Mouse (Mus musculus) right cerebral cortex, postnatal 14 days (tissue): ENCODE data around the gene Slc22a3.
A peak's percentile ranks its signal among the peaks of the same experiment; 100 is the strongest.

Experiments used
- DNase-seq: peaks from one replicate; pipeline ENCODE4 v3.0.0; 2022

Gene Slc22a3

DNA sequence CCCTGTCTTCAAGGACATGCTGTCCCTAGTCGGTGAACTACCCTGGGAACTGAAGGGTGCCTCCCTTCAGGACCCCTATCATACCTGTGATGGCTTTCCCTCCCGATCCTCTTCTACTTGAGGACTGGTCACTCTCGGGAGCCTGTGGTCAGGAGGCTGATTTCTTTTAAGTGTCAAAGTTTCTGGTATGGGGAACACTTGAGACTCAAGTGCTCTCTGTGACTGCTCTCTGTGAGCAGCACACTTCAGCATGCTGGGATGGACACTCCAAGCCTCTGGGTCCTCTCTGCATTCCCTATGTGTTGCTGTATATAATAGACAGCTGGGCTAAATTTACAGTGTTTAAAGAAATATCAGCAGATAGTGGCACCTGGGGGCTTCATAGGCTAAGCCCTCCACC, 39.9 kb downstream of the Slc22a3 start:
- DNase-seq, result no peak

DNA sequence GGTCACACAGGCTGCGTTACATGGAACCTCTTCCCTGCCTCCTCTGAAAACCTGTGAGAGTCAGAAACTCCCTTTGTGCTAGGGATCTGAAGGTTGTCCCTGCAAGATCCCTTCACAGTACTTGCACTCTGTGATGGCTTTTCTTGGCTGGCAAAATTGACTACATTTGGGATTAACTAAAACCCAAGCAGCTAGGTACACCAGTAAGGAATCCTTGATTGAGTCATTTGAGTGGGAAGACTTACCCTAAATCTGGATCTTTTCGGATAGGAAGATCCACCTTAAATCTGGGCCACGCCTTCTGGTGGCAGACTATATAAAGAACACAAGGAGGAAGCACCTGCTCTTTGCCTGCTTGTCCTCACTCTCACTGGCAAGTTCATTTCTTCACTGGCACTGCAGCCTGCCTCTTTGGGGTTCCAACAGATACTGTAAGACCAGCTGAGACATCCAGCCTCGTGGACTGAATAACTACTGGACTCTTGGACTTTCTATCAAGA, 41.0 kb downstream of the Slc22a3 start:
- DNase-seq, result no peak

- DNase-seq, result no peak
Observed at GRCm38 (mm10) chr17:12461168-12461567, 46.3 kb downstream of the Slc22a3 start.

DNA sequence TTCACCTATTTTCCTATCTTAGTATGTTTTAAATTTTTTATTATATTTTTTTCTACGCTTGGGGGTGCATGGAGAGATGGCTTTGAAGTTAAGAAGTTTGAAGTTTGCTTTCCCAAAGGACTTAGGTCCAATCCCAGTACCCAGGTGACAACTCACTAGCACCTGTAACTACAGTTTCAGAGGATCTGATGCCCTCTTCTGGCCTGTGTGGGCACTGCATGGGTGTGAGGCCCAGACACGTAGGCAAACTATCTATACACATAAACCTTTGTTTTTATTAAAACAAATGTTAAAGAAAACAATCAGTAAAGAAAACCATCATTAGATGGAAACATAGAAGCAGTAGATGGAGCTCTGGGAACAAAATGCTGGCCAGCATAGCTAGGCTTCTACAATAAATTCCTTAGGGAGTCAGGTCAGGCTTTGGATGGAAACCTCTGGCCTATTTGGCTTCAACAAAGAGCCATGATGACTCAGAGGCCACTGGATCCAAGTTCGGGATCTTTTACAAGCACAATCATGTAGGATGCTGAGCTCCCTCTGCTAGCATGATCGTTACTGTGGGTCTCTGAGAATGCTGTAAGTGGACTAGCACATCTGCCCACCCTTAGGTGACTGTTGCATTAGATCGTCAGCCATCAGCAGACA, 52.2 kb downstream of the Slc22a3 start:
- peak; percentile 38 for DNase-seq

DNA sequence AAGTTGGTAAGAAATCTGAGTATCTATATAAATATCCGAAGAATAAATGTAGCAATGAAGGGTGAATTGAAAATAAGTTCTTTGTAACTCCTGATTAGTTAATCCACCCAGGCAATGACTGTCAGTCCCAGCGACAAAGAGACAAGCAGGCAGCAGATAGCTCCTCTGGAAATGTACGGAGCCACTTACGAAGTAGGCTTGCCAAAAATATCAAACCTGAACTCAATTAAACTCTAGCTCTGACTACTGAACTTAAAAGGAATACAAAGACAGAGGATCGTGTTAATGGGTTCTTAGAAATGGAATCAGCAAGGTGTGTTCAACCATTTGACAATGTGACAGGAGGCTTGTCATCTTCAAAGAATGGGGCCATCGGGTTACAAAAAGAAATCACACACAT, 53.8 kb downstream of the Slc22a3 start:
- no peak for DNase-seq

DNA sequence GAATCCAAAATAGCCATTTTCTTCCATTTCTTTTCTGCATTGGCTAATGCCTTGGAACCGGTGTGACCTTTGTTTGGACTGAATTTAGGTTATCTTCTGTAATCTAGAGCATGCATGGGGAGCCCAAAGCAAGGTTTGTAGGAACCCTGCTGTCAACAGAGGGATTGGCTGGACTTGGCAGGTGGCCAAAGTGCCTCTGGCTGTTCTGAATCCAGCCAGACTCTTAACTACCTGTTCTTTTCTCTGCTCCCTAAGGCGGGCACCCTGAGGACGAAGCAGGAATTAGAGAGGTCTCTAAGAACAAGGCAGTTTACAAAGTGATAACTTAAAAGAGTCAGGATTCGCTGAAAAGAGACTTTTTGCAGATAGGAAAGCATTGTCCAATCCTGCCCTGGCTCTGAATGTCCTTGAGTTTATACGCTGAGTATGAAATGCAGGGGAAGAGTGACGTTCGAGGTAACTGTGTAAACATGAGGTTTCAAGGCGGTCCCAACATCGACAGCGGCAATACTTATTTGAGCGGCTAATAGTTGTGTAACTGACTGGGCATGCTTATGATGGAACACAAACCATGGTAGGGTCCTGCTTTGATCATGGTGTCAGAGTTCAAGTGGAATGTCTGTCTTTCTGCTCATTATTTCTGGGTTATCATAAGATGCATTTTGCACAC, 54.5 kb downstream of the Slc22a3 start:
- DNase-seq, result no peak

DNA sequence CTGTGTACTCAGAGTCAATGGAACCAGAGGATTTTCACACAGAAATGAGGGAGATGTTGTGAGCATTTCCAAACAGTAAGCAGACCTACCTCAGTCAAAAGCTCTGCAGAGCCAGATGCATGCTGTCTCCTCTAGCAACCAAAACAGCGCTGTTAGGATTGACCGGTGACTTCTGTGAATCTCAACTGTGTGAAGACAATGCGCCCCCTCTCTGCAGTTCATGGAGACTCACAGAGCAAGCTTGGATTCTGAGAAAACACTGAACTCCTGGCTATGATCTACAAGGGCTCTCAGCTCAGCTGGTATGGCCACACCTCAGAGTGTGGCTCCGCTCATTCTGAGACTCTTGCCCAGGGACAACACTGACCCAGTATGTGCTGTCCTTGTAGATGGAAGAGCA, 56.3 kb downstream of the Slc22a3 start:
- DNase-seq, result no peak

- DNase-seq, result no peak
Observed at GRCm38 (mm10) chr17:12444561-12444960, 62.9 kb downstream of the Slc22a3 start.

- no peak for DNase-seq
Observed at GRCm38 (mm10) chr17:12437771-12438170, 69.7 kb downstream of the Slc22a3 start.

DNA sequence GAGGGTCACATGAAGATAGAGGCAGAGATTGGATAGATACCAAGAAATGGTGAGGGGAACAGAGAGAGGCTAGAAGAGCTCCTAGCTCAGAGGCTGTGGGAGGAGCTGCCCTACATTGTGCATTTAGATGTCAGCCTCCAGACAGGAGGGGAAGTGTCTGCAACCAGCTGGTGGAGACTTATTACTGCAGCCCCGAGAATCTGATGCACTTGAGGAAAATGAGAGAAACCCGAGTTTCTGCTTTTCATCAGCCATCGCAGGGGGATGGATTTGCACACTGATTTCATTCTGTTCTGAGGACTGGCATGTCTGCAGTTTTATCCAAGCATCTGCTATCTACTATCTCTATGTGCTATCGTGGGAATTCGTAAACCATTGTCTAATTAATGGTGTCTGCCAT, 75.8 kb downstream of the Slc22a3 start:
- no peak for DNase-seq

- no peak for DNase-seq
Observed at GRCm38 (mm10) chr17:12428369-12428768, 79.1 kb downstream of the Slc22a3 start.

- no peak for DNase-seq
Observed at GRCm38 (mm10) chr17:12427156-12427555, 80.3 kb downstream of the Slc22a3 start.

DNA sequence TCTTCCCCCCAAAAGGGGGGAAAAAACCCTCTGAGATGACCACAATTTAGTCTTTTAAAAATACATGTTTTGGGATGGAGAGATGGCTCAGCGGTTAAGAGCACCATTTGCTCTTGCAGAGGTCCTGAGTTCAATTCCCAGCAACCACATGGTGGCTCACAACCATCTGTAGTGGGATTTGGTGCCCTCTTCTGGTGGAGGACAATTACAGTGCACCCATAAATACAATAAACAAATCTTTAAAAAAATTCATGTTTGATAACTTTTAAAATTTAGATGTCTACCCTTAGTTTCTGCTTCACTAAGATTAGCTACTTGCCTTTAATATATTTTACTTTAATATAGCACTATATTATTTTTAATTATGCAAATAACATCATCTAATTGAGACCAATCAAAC, 85.4 kb downstream of the Slc22a3 start:
- DNase-seq, result no peak

DNA sequence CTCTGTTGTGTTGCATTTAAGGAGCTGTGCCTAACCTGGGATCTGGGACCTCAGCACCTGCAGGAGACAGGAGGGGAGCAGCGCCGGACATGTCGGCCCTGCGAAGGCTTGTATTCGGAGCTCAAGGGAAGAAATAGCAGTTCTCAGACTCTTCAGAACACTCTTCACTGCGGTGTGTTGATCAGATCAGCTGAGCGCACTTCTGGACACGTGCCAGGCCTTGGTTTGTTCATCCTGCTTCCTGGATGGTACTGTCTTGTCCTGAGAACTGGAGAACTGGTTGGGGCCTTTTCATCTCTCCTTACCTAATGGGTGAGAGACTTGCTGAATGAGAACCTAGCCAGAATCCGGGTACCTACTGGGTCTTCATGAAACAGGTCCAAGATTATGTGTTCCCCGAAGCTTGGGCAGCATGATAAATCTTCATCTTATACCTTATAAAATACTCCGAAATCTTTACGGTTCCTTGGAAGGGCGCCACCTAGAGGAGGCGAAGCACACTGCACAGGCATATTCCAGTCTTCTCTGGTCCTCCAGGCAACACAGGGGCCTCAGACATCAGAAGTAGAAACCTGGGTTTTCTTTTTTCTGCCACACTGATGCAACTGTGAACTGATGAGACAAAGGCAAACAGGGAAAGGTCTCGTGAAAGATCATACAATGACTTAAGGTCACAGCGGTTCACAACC, 86.5 kb downstream of the Slc22a3 start:
- DNase-seq, result peak; percentile 53

DNA sequence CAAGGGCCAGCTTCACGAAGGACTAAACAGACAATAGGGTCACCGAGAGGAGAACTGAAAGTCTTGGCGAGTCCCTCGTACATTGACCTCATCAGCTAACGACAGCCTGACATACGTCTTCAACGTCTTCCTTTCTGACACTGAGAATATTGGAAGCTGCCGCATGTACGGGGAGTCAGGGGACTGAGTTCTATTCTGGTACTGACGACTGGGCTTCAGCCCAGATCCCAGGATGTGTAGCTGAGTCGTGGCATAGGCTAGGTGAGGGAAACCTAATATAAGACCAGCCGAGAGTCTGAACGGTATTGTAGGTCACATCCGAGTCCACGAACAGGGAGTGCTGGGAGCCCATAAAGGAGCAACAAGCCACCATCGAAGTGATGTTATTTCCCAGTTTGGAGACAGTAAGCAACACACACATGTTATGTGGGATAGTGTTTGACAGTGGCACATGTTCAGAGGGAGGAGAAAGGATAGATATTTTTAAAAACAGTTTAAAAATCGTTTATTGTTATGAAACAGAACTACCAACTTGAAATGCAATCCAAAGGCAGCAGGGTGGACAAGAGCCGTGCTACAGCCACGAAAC, 87.9 kb downstream of the Slc22a3 start:
- DNase-seq, result no peak

DNA sequence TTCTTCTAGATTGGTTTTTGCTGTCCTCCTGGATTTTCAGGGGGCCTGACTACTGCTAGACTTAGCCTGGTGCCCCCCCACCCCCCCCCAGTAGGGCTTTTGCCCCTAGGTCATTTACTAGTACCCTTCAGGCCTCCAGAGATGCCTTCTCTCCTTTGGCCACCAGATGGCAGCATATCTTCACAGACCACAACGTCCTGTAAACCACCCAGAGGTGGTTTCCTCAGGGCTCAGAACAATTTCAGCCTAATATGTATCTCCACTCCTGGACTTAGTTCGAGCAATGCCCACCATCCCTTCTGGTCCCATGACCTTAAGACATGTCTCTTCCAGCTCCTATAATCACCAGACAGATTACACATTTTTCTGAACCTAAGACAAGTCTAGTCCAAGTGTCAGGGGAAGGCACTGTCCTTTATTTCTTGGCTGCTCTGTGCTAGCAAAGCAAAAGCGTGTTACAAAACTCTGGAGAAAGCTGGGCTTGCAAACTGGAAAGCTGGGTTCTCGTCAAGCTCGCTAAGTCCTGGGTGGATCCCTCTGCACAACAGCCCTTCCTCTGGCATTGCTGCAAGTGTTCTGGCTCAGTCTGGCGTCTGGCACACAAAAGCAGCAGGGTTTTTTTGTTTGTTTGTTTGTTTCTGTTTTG, 91.1 kb downstream of the Slc22a3 start:
- peak; percentile 82 for DNase-seq

DNA sequence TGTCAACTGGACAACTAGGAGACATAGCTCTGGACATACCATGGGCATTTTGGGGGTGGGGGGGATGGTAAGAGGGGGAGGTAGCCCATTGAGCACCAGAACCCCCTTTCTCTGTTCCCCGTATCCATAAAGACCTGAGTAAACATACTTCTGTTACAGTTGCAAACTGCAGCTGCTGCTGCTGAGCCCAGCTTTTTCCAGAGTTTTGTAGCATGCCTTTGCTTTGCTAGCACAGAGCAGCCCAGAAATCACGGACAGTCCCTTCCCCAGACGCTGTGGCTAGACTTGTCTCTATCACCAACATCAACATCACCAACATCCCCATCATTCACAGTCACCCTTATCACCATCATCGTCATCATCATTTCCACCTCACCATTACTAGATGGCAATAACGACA, 91.8 kb downstream of the Slc22a3 start:
- no peak for DNase-seq

GRCm38 (mm10) chr17:12415031-12415735, 92.3 kb downstream of the Slc22a3 start:
- DNase-seq, result no peak

GRCm38 (mm10) chr17:12412891-12413237, 94.6 kb downstream of the Slc22a3 start:
- DNase-seq, result no peak

DNA sequence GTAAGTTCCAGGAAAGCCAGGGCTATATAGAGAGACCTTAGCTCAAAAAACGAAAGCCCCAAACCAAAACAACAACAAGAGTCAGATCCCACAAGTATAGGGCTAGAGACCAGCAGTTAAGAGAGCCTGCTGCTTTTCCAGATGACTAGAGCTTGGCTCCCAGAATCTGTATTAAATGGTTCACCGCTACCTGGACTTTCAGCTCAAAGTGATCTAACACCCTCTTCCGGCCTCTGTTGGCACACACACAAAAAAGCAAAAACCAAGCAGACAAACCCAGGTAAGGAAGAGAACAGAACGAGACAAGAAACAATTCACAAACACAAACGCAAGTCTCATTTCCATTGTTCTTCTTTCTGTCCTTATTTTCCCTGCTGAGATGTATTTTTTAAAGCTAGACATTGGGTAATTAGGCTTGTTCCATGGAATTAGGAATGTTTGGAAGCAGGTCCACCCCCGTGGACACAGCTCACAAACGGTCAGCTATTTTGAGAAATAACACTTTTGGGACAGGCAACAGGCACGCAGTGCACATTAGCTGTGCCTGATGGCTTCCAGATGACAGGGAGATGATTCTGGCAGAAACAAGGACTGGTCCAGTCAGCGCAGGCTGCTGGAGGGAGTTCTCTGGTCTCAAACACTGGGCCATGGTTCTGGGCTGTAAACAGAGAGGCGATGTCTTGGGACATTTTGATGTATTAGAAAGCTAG, 95.2 kb downstream of the Slc22a3 start:
- no peak for DNase-seq

DNA sequence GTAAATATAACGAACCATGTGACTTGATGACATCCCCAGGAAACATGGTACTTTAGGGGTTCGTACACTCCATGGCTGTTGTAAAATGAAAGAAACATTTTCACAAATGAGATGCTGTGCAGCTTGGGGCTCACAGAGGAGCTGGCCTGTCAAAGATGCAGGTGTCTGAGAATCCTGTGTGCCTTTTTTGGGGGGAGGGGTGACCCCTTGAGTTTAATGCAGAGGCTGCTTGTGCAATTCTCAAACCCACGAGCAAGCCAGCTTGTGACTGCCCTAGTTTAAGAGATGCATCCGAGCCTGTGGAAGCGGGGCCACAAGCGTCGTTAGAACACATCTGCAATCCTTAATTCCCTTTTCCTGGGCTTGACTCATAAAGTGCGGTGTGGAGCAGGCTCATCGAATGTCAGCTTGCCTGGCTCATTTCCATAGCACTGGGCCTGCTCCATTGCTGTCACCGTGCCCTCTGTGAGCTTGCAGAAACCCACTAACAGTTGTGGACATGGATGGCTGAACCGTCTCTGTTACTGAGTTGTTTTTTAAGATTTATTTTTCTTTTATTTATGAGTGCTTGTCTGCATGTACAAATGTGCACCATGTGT, 98.1 kb downstream of the Slc22a3 start:
- DNase-seq, result no peak

DNA sequence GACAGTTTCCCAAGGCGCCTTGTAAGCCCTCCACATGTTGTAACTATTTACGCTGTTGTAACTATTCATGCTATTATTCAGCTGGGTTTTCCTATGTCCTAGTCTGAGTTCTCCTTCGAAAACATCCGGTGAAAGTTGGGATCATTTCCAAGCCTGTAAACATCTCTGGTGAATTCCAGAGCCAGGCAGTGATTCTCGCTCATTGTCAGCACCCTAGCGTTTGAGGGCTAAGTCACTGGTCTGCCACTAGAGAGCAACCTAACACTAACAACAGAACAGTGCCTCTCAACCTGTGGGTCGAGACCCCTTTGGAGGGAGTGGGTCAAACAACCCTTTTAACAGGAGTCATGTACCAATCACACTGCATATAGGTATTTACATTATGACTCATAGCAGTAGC, 104.1 kb downstream of the Slc22a3 start:
- DNase-seq, result no peak
